Mouse (Mus musculus) retina, postnatal 7 days (tissue): ENCODE results near the gene Nxf3.
A peak's percentile ranks its signal among the peaks of the same experiment; 100 is the strongest.
"Not testable (repeated sequence)": the region's sequence is repeated elsewhere in the genome, so short reads cannot be mapped to it uniquely, and the experiment has no call there.

Source experiments
- DNase-seq: peaks from one replicate; pipeline ENCODE4 v3.0.0-alpha.2; 2012; ENCODE audit warnings: low read depth, low spot score

Nxf3 gene

GRCm38 (mm10) chrX:136085155-136085554, at the start of gene Nxf3:
Gene Nxf3 (minus strand): TSS chrX:136085255.
- no peak for DNase-seq

GRCm38 (mm10) chrX:136127744-136128064, 42.6 kb upstream of the Nxf3 start:
- peak; percentile 43 for DNase-seq

GRCm38 (mm10) chrX:136127038-136127743, 42.1 kb upstream of the Nxf3 start:
- no peak for DNase-seq

GRCm38 (mm10) chrX:136115419-136115961, 30.4 kb upstream of the Nxf3 start:
- peak; percentile 46 for DNase-seq

GRCm38 (mm10) chrX:136115015-136115414, 30.0 kb upstream of the Nxf3 start:
- DNase-seq = no peak

- peak; percentile 34 for DNase-seq
These were observed 22.9 kb upstream of the Nxf3 start for GRCm38 (mm10) chrX:136107942-136108341.

- no peak for DNase-seq
These were observed 19.7 kb upstream of the Nxf3 start for GRCm38 (mm10) chrX:136104724-136105088.

GRCm38 (mm10) chrX:136104046-136104723, 19.1 kb upstream of the Nxf3 start:
- DNase-seq = no peak

- DNase-seq = no peak
These were observed 9.4 kb upstream of the Nxf3 start for GRCm38 (mm10) chrX:136094421-136094820.

- DNase-seq = no peak
These were observed 7.6 kb upstream of the Nxf3 start for GRCm38 (mm10) chrX:136092497-136093279.

- DNase-seq = not testable (repeated sequence)
These were observed 17.0 kb downstream of the Nxf3 start, which contains the start of gene Bex2 for GRCm38 (mm10) chrX:136068020-136068419. Gene Bex2 (minus strand): TSS chrX:136068236.

GRCm38 (mm10) chrX:136067201-136067991, 17.7 kb downstream of the Nxf3 start:
- peak; percentile 29 for DNase-seq

- no peak for DNase-seq
These were observed 24.4 kb downstream of the Nxf3 start for GRCm38 (mm10) chrX:136060698-136061097.

GRCm38 (mm10) chrX:136051219-136051618, 33.8 kb downstream of the Nxf3 start:
- no peak for DNase-seq

- DNase-seq = peak; percentile 60
These were observed 37.5 kb downstream of the Nxf3 start for GRCm38 (mm10) chrX:136047528-136047927.

- no peak for DNase-seq
These were observed 41.3 kb downstream of the Nxf3 start for GRCm38 (mm10) chrX:136043726-136044125.

GRCm38 (mm10) chrX:136032799-136033763, 52.0 kb downstream of the Nxf3 start, which contains the start of gene Arxes1:
Gene Arxes1 (plus strand): TSS chrX:136033367.
- DNase-seq = peak; percentile 9

- no peak for DNase-seq
These were observed 54.7 kb downstream of the Nxf3 start for GRCm38 (mm10) chrX:136030331-136030730.
